Mouse (Mus musculus): Measurements from ENCODE around the gene Vps13d. TPM values are rescaled to one million over a fixed set of nuclear protein-coding genes. Genes with fewer than 3 reads are reported as not detected.
"Not testable (repeated sequence)": the region's sequence is repeated elsewhere in the genome, so short reads cannot be mapped to it uniquely, and the experiment has no call there.

Vps13d gene
- polyA plus RNA-seq, 1 experiment from 2014 or later = 7.8 TPM

- Histone ChIP-seq H3K4me2 (no peak overlapping the region), H3K36me3 (peaks cover 62% of the 10 kb centered on the region), H3K4me1 (peaks cover 7% of the 10 kb centered on the region), H3K27me3 (replicated peaks) (no peaks in the 10 kb centered on the region), H3K4me3 (replicated peaks) (no peak overlapping the region), H3K9me3 (replicated peaks) (no peaks in the 10 kb centered on the region), H3K9ac (replicated peaks) (no peak overlapping the region), H3K27ac (replicated peaks) (no peak overlapping the region)
- WGBS = 83% methylated on average over 2 of the region's 2 CpGs
- ATAC-seq (ENCODE audit: low FRiP score) = no peak
Observed at GRCm38 (mm10) chr4:145187619-145188018, 7.2 kb downstream of the Vps13d start.

- 97% methylated on average over 5 of the region's 5 CpGs for WGBS
- Histone ChIP-seq H3K36me3 (peaks cover 68% of the 10 kb centered on the region), H3K27me3 (replicated peaks) (no peaks in the 10 kb centered on the region), H3K27ac (replicated peaks) (no peak overlapping the region), H3K9ac (replicated peaks) (no peak overlapping the region), H3K9me3 (replicated peaks) (no peaks in the 10 kb centered on the region), H3K4me2 (no peak overlapping the region), H3K4me3 (replicated peaks) (no peak overlapping the region), H3K4me1 (no peaks in the 10 kb centered on the region)
- no peak for ATAC-seq (ENCODE audit: low FRiP score)
Observed at GRCm38 (mm10) chr4:145178918-145179549, 15.8 kb downstream of the Vps13d start.

- H3K9me3 ChIP-seq (replicated peaks); H3K9ac ChIP-seq (replicated peaks); H3K4me2 ChIP-seq; H3K27ac ChIP-seq (replicated peaks); ATAC-seq (ENCODE audit: low FRiP score); H3K27me3 ChIP-seq (replicated peaks); H3K4me1 ChIP-seq; H3K4me3 ChIP-seq (replicated peaks): not testable (repeated sequence)
- H3K36me3 ChIP-seq = peaks cover 92% of the 10 kb centered on the region
- WGBS = 91% methylated on average over 3 of the region's 3 CpGs
Observed at GRCm38 (mm10) chr4:145165542-145165941, 29.3 kb downstream of the Vps13d start.

DNA sequence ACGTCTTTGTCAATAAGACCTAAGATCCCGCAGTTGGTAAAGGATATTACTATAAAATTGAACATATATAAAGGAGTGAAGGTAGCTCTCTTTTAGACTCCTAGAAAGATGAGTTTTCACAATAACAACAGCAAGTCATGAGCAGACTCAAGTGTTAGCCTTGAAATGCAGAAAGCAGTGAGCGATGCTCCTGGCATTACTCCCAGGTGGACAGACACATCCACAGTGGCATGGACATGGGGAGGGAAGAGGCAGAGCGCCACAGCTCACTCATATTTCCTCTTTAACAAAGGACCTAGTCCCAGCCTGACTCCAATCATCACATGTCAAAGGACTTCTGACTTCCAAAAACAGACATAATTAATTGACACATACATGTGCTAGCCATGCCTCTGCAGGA lies 30.7 kb downstream of the Vps13d start:
- WGBS = 97% methylated on average over 4 of the region's 4 CpGs
- Histone ChIP-seq H3K4me2 (no peak overlapping the region), H3K4me3 (replicated peaks) (no peak overlapping the region), H3K9me3 (replicated peaks) (no peaks in the 10 kb centered on the region), H3K9ac (replicated peaks) (no peak overlapping the region), H3K4me1 (no peaks in the 10 kb centered on the region), H3K27ac (replicated peaks) (no peak overlapping the region), H3K27me3 (replicated peaks) (no peaks in the 10 kb centered on the region), H3K36me3 (peaks cover 90% of the 10 kb centered on the region)
- ATAC-seq (ENCODE audit: low FRiP score) = no peak

DNA sequence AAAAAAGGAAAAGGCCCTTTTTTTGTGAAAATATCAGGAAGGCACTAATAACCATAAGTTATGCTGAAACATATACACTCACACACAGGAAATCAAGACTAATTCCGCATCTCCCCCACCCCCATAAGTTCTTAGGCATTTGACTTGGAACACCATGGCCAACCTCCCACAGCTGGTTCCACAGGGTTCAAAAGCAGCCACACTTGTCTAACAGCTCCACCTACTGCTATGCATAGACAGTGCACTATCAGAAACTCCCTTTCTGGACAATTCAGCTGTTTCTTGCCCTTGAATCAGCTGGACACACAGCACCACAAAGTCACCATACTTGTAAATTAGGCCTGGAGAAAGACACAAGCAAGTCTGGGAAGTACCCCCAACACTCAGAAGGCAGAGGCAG lies 33.6 kb downstream of the Vps13d start:
- no peak overlapping the region for H3K27ac ChIP-seq (replicated peaks)

DNA sequence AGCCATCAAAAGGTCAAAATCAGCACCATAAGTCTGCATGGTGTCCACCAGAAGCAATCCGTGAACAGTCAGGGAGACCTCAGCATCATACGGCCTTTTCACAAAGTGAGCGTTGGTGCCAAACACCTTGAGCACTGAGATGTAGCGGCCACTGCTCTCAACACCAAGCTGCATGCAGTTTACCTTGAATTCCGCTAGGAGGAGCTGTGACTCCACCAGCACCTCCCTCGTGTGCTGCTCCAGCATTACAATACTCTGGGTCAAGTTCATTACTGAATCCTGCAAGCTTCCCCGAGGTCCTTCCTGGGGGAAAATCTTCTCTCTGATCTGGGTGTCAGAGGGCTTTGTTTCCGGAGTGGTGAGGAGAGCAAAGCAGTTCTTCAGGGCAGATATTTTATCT lies 38.8 kb downstream of the Vps13d start:
- no peaks in the 10 kb centered on the region for H3K4me1 ChIP-seq
- 48% methylated on average over 8 of the region's 8 CpGs for WGBS
- no peak overlapping the region for H3K4me2 ChIP-seq
- H3K27ac ChIP-seq (replicated peaks) = no peak overlapping the region
- peaks cover 91% of the 10 kb centered on the region for H3K36me3 ChIP-seq
- H3K4me3 ChIP-seq (replicated peaks) = no peak overlapping the region
- no peak for ATAC-seq (ENCODE audit: low FRiP score)
- no peaks in the 10 kb centered on the region for H3K9me3 ChIP-seq (replicated peaks)
- H3K27me3 ChIP-seq (replicated peaks) = no peaks in the 10 kb centered on the region
- no peak overlapping the region for H3K9ac ChIP-seq (replicated peaks)

More for the DNA sequence above, 33.6 kb downstream of the Vps13d start:
- Histone ChIP-seq H3K9ac (replicated peaks) (no peak overlapping the region), H3K27me3 (replicated peaks) (no peaks in the 10 kb centered on the region), H3K4me3 (replicated peaks) (no peak overlapping the region), H3K36me3 (peaks cover 92% of the 10 kb centered on the region), H3K4me2 (no peak overlapping the region), H3K9me3 (replicated peaks) (no peaks in the 10 kb centered on the region), H3K4me1 (no peaks in the 10 kb centered on the region)
- WGBS = 74% methylated on average over 1 of the region's 1 CpGs
- ATAC-seq (ENCODE audit: low FRiP score) = no peak

GRCm38 (mm10) chr4:145151103-145151486 lies 43.7 kb downstream of the Vps13d start:
- no peak overlapping the region for H3K4me3 ChIP-seq (replicated peaks)
- no peaks in the 10 kb centered on the region for H3K4me1 ChIP-seq
- no peaks in the 10 kb centered on the region for H3K9me3 ChIP-seq (replicated peaks)
- H3K27ac ChIP-seq (replicated peaks) = no peak overlapping the region
- H3K9ac ChIP-seq (replicated peaks) = no peak overlapping the region
- H3K27me3 ChIP-seq (replicated peaks) = no peaks in the 10 kb centered on the region
- WGBS = 94% methylated on average over 1 of the region's 1 CpGs
- H3K36me3 ChIP-seq = peaks cover 85% of the 10 kb centered on the region
- no peak overlapping the region for H3K4me2 ChIP-seq
- no peak for ATAC-seq (ENCODE audit: low FRiP score)

GRCm38 (mm10) chr4:145150345-145151102 lies 44.3 kb downstream of the Vps13d start:
- ATAC-seq (ENCODE audit: low FRiP score) = no peak

GRCm38 (mm10) chr4:145147006-145147961 lies 47.5 kb downstream of the Vps13d start:
- Histone ChIP-seq H3K36me3 (peaks cover 79% of the 10 kb centered on the region), H3K4me3 (replicated peaks) (no peak overlapping the region), H3K27me3 (replicated peaks) (no peaks in the 10 kb centered on the region), H3K9me3 (replicated peaks) (no peaks in the 10 kb centered on the region), H3K27ac (replicated peaks) (no peak overlapping the region), H3K4me2 (no peak overlapping the region), H3K9ac (replicated peaks) (no peak overlapping the region), H3K4me1 (no peaks in the 10 kb centered on the region)
- WGBS = 85% methylated on average over 5 of the region's 5 CpGs
- 0 out of 2 replicates have a peak, but pooled peaks have one; percentile 5 for ATAC-seq (ENCODE audit: low FRiP score)

More at GRCm38 (mm10) chr4:145150345-145151102, 44.3 kb downstream of the Vps13d start:
- H3K4me2 ChIP-seq = no peak overlapping the region
- no peak overlapping the region for H3K27ac ChIP-seq (replicated peaks)
- H3K9me3 ChIP-seq (replicated peaks) = no peaks in the 10 kb centered on the region
- H3K9ac ChIP-seq (replicated peaks) = no peak overlapping the region
- 78% methylated on average over 5 of the region's 5 CpGs for WGBS
- no peak overlapping the region for H3K4me3 ChIP-seq (replicated peaks)
- no peaks in the 10 kb centered on the region for H3K27me3 ChIP-seq (replicated peaks)
- no peaks in the 10 kb centered on the region for H3K4me1 ChIP-seq
- peaks cover 83% of the 10 kb centered on the region for H3K36me3 ChIP-seq

GRCm38 (mm10) chr4:145143533-145143932 lies 51.3 kb downstream of the Vps13d start:
- Histone ChIP-seq H3K36me3 (peaks cover 75% of the 10 kb centered on the region), H3K9ac (replicated peaks) (no peak overlapping the region), H3K9me3 (replicated peaks) (no peaks in the 10 kb centered on the region), H3K4me3 (replicated peaks) (no peak overlapping the region), H3K27me3 (replicated peaks) (no peaks in the 10 kb centered on the region), H3K4me1 (no peaks in the 10 kb centered on the region), H3K27ac (replicated peaks) (no peak overlapping the region), H3K4me2 (no peak overlapping the region)
- no peak for ATAC-seq (ENCODE audit: low FRiP score)
- 94% methylated on average over 5 of the region's 5 CpGs for whole genome bisulfite sequencing

GRCm38 (mm10) chr4:145136705-145137104 lies 58.1 kb downstream of the Vps13d start:
- no peak for ATAC-seq (ENCODE audit: low FRiP score)
- Histone ChIP-seq H3K9ac (replicated peaks) (no peak overlapping the region), H3K27me3 (replicated peaks) (no peaks in the 10 kb centered on the region), H3K4me1 (no peaks in the 10 kb centered on the region), H3K4me3 (replicated peaks) (no peak overlapping the region), H3K36me3 (peaks cover 85% of the 10 kb centered on the region), H3K9me3 (replicated peaks) (no peaks in the 10 kb centered on the region), H3K27ac (replicated peaks) (no peak overlapping the region), H3K4me2 (no peak overlapping the region)
- 95% methylated on average over 1 of the region's 1 CpGs for WGBS

Measured in neural tube, embryonic 15.5 days (tissue).